11 mouse cellular contexts compared by ENCODE assay signal in the genomic region with DNA sequence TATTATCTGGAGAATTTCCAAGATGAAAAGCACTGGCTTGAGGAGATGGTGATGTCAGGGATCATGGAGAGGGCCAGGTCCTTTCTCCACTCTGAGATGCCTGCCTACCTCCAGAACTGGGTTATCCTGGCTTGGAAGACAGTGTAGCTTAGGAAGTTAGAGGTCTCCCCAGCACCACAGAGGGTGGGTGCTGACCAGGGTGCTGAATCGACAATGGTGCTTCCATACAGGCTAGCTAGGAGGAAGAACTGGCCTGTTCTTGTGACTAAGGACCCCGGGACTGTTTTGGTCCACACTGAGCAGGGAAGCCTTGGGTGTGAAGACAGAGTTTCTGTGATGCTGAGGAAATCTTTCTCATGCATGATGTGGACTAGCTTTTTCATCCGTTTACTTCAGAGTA. TPM values are rescaled to one million over a fixed set of nuclear protein-coding genes. Genes with fewer than 3 reads are reported as not detected.
DNase-seq lines count a peak whose midpoint lies in the region; ATAC-seq lines count a peak whose summit lies in the region.
"Had no signal": no experiment of that assay in that cellular context is flagged by ENCODE, and none has a peak within 500 bp of the region (broad histone marks: within the 10 kb centered on the region; RNA-seq: fewer than 3 reads in every experiment).

No protein-coding gene starts in this region.

- H3K27ac ChIP-seq in hindbrain, embryonic 11.5 days (ENCODE audit: low read depth, low read length) = no peak overlapping the region
- H3K27ac ChIP-seq in hindbrain, embryonic 16.5 days (ENCODE audit: low read depth, low read length) = no peak overlapping the region
- no peak overlapping the region for H3K27ac ChIP-seq in forebrain, embryonic 15.5 days (replicated peaks)
- H3K27ac ChIP-seq: left cerebral cortex, adult 2 months; neural tube, embryonic 13.5 days had no signal

- H3K4me3 ChIP-seq in hindbrain, embryonic 11.5 days (ENCODE audit: low read depth, low read length) = no peak overlapping the region
- no peak overlapping the region for H3K4me3 ChIP-seq in hindbrain, embryonic 16.5 days (ENCODE audit: low read length)
- H3K4me3 ChIP-seq in forebrain, embryonic 15.5 days = no peak overlapping the region
- H3K4me3 ChIP-seq: left cerebral cortex, adult 2 months; neural tube, embryonic 13.5 days had no signal

- 0 out of 2 replicates have a peak, but pooled peaks cover under 1% of the 10 kb centered on the region for H3K36me3 ChIP-seq in hindbrain, embryonic 11.5 days (ENCODE audit: control insufficient read depth, insufficient read depth, low read length)
- H3K36me3 ChIP-seq in hindbrain, embryonic 16.5 days (ENCODE audit: control insufficient read depth, insufficient read depth, low read length) = peaks cover 11% of the 10 kb centered on the region
- peaks cover 21% of the 10 kb centered on the region for H3K36me3 ChIP-seq in forebrain, embryonic 15.5 days

- H3K4me1 ChIP-seq in hindbrain, embryonic 11.5 days (replicated peaks; ENCODE audit: control insufficient read depth, insufficient read depth, low read length) = no peaks in the 10 kb centered on the region
- H3K4me1 ChIP-seq in hindbrain, embryonic 16.5 days (ENCODE audit: control insufficient read depth, insufficient read depth, low read depth, low read length) = no peaks in the 10 kb centered on the region
- H3K4me1 ChIP-seq in forebrain, embryonic 15.5 days = no peaks in the 10 kb centered on the region
- H3K4me1 ChIP-seq: neural tube, embryonic 13.5 days had no signal

- no peak overlapping the region for H3K9ac ChIP-seq in hindbrain, embryonic 11.5 days (ENCODE audit: low read depth, low read length)
- no peak overlapping the region for H3K9ac ChIP-seq in hindbrain, embryonic 16.5 days (ENCODE audit: low read depth, low read length)
- no peak overlapping the region for H3K9ac ChIP-seq in forebrain, embryonic 15.5 days (replicated peaks)
- H3K9ac ChIP-seq: neural tube, embryonic 13.5 days had no signal

- no peaks in the 10 kb centered on the region for H3K9me3 ChIP-seq in hindbrain, embryonic 11.5 days (ENCODE audit: control insufficient read depth, low read length)
- no peaks in the 10 kb centered on the region for H3K9me3 ChIP-seq in hindbrain, embryonic 16.5 days (ENCODE audit: control insufficient read depth, low read length)
- no peaks in the 10 kb centered on the region for H3K9me3 ChIP-seq in forebrain, embryonic 15.5 days
- H3K9me3 ChIP-seq: neural tube, embryonic 13.5 days had no signal

- 42% methylated on average over 3 of the region's 3 CpGs for WGBS in hindbrain, embryonic 11.5 days
- 34% methylated on average over 3 of the region's 3 CpGs for WGBS in hindbrain, embryonic 16.5 days
- WGBS in forebrain, embryonic 15.5 days = 44% methylated on average over 3 of the region's 3 CpGs

- no peaks in the 10 kb centered on the region for H3K27me3 ChIP-seq in hindbrain, embryonic 11.5 days (ENCODE audit: control insufficient read depth, insufficient read depth, low read length)
- no peaks in the 10 kb centered on the region for H3K27me3 ChIP-seq in hindbrain, embryonic 16.5 days (replicated peaks; ENCODE audit: control insufficient read depth, insufficient read depth, low read length)
- no peaks in the 10 kb centered on the region for H3K27me3 ChIP-seq in forebrain, embryonic 15.5 days
- H3K27me3 ChIP-seq: neural tube, embryonic 13.5 days had no signal

- peak; percentile 51 for DNase-seq in hindbrain, embryonic 11.5 days (ENCODE audit: low spot score)
- DNase-seq in A20 (ENCODE audit: low read depth, low spot score) = peak; percentile 35
- DNase-seq in adrenal gland, postnatal 36 days = peak; percentile 40 to 58
- peak; percentile 80 to 82 for DNase-seq in kidney, postnatal 4 days
- no peak for DNase-seq in frontal cortex, postnatal 36 days (ENCODE audit: low spot score in 2 of 2)
- no peak for DNase-seq in cerebellum, adult 9-10 months
- DNase-seq: gastrocnemius, postnatal 36 days had no signal

- ATAC-seq in hindbrain, embryonic 11.5 days (ENCODE audit: low FRiP score) = no peak
- no peak for ATAC-seq in hindbrain, embryonic 16.5 days
- no peak for ATAC-seq in forebrain, embryonic 15.5 days (replicated peaks)

- no peak overlapping the region for H3K4me2 ChIP-seq in hindbrain, embryonic 11.5 days (replicated peaks; ENCODE audit: low read depth, low read length)
- H3K4me2 ChIP-seq in hindbrain, embryonic 16.5 days (ENCODE audit: low read length) = no peak overlapping the region
- H3K4me2 ChIP-seq in forebrain, embryonic 15.5 days (replicated peaks) = no peak overlapping the region
- H3K4me2 ChIP-seq: neural tube, embryonic 13.5 days had no signal

RNA-seq across cellular contexts. Expression of a gene that starts 10.8 kb away (rescaled TPM):
- 4.3 and 5.2 TPM in 2 replicates for polyA plus RNA-seq in hindbrain, embryonic 11.5 days (2014; fragmentation: Nextera tagmentation; extraction: Ambion mirVana)
- 32.3 and 32.7 TPM in 2 replicates for polyA plus RNA-seq in hindbrain, embryonic 16.5 days (2015; fragmentation: Nextera tagmentation; extraction: Ambion mirVana)
- total RNA-seq in adrenal gland, postnatal 36 days (2021) = 1 to 10 TPM in 1 of 2 experiments, under 1 TPM in 1; 0.23 to 1.6 TPM
- polyA plus RNA-seq in forebrain, embryonic 15.5 days (2015; fragmentation: Nextera tagmentation; extraction: Ambion mirVana) = 24.1 and 24.8 TPM in 2 replicates

RNA-seq across cellular contexts. Expression of a gene that starts 31.3 kb away (rescaled TPM):
- 43.5 and 45.9 TPM in 2 replicates for polyA plus RNA-seq in hindbrain, embryonic 11.5 days (2014; fragmentation: Nextera tagmentation; extraction: Ambion mirVana)
- polyA plus RNA-seq in hindbrain, embryonic 16.5 days (2015; fragmentation: Nextera tagmentation; extraction: Ambion mirVana) = 65.1 and 65.7 TPM in 2 replicates
- 10 to 100 TPM; 31.8 to 38.2 TPM for total RNA-seq in adrenal gland, postnatal 36 days (2021)
- polyA plus RNA-seq in forebrain, embryonic 15.5 days (2015; fragmentation: Nextera tagmentation; extraction: Ambion mirVana) = 51.5 and 55.1 TPM in 2 replicates

RNA-seq across cellular contexts. Expression of a gene that starts 44.3 kb away (rescaled TPM):
- polyA plus RNA-seq in hindbrain, embryonic 11.5 days (2014; fragmentation: Nextera tagmentation; extraction: Ambion mirVana) = 0.17 TPM in 1 of 2 replicates, not detected in the other
- polyA plus RNA-seq in hindbrain, embryonic 16.5 days (2015; fragmentation: Nextera tagmentation; extraction: Ambion mirVana) = 0.15 and 0.28 TPM in 2 replicates
- total RNA-seq in adrenal gland, postnatal 36 days (2021) = not detected
- 0.10 TPM in 1 of 2 replicates, not detected in the other for polyA plus RNA-seq in forebrain, embryonic 15.5 days (2015; fragmentation: Nextera tagmentation; extraction: Ambion mirVana)
- total RNA-seq: gastrocnemius, postnatal 36 days had no signal

Comparison
In these comparisons a context has a peak if more than half of its experiments do, and no peak if none do; other contexts are left out.
1. DNase-seq: peak in hindbrain, embryonic 11.5 days (single experiment), A20 (single experiment), adrenal gland, postnatal 36 days (2 of 2) and kidney, postnatal 4 days (2 of 2); none in frontal cortex, postnatal 36 days (0 of 2) and cerebellum, adult 9-10 months (single experiment).